Mouse (Mus musculus) kidney, postnatal 10 days (tissue): ENCODE data around the gene Bcor.
A peak's percentile ranks its signal among the peaks of the same experiment; 100 is the strongest.

ENCODE experiments used
- DNase-seq: peaks from one replicate; pipeline ENCODE4 v3.0.0; 2021; ENCODE audit warnings: mixed read lengths

Gene Bcor

GRCm38 (mm10) chrX:12151269-12151995 lies 8.7 kb downstream of the Bcor start:
- DNase-seq, result peak; percentile 34

GRCm38 (mm10) chrX:12150425-12150824 lies 9.7 kb downstream of the Bcor start:
- no peak for DNase-seq

- DNase-seq, result no peak
Observed at GRCm38 (mm10) chrX:12146263-12146662, 13.9 kb downstream of the Bcor start.

GRCm38 (mm10) chrX:12142832-12143231 lies 17.3 kb downstream of the Bcor start:
- no peak for DNase-seq

GRCm38 (mm10) chrX:12140086-12140740 lies 19.9 kb downstream of the Bcor start:
- no peak for DNase-seq

- no peak for DNase-seq
Observed at GRCm38 (mm10) chrX:12138266-12138665, 21.9 kb downstream of the Bcor start.

GRCm38 (mm10) chrX:12137121-12137521 lies 23.0 kb downstream of the Bcor start:
- no peak for DNase-seq

GRCm38 (mm10) chrX:12136261-12137101 lies 23.7 kb downstream of the Bcor start:
- peak; percentile 82 for DNase-seq

- DNase-seq, result peak; percentile 83
Observed at GRCm38 (mm10) chrX:12135121-12136111, 24.7 kb downstream of the Bcor start.

- DNase-seq, result peak; percentile 79
Observed at GRCm38 (mm10) chrX:12134541-12134940, 25.6 kb downstream of the Bcor start.

- no peak for DNase-seq
Observed at GRCm38 (mm10) chrX:12133836-12134431, 26.2 kb downstream of the Bcor start.

GRCm38 (mm10) chrX:12133178-12133835 lies 26.8 kb downstream of the Bcor start:
- DNase-seq, result peak; percentile 78

- DNase-seq, result no peak
Observed at GRCm38 (mm10) chrX:12132541-12133177, 27.5 kb downstream of the Bcor start.

GRCm38 (mm10) chrX:12129828-12130809 lies 30.0 kb downstream of the Bcor start:
- DNase-seq, result no peak

- peak; percentile 73 for DNase-seq
Observed at GRCm38 (mm10) chrX:12129230-12129629, 30.9 kb downstream of the Bcor start.

- peak; percentile 87 for DNase-seq
Observed at GRCm38 (mm10) chrX:12128165-12129083, 31.7 kb downstream of the Bcor start.

- peak; percentile 50 for DNase-seq
Observed at GRCm38 (mm10) chrX:12127799-12128164, 32.4 kb downstream of the Bcor start.

- peak; percentile 21 for DNase-seq
Observed at GRCm38 (mm10) chrX:12127106-12127670, 33.0 kb downstream of the Bcor start.
